Mouse (Mus musculus) neural tube, embryonic 14.5 days (tissue): Measurements from ENCODE around the gene Cops3. TPM values are rescaled to one million over a fixed set of nuclear protein-coding genes. Genes with fewer than 3 reads are reported as not detected.

ENCODE experiments used
- polyA plus RNA-seq: library from polyadenylated mRNA; unstranded; fragments of >200 nt; fragmentation: Nextera tagmentation; extraction: Ambion mirVana; gene quantifications from 2 replicates; pipeline ENCODE4 v1.2.1, GENCODE M21; 2014

Gene Cops3
- polyA plus RNA-seq, 1 experiment from 2014 or later: 212 TPM

Other genes with a start within 250 kb of the Cops3 start
- not detected in 2 replicates for gene Olfr223, start 246.5 kb downstream of the Cops3 start, polyA plus RNA-seq
- gene Mprip, start 178.5 kb downstream of the Cops3 start, polyA plus RNA-seq: 54.6 and 61.9 TPM in 2 replicates
- gene Pld6, start 52.2 kb downstream of the Cops3 start, polyA plus RNA-seq: 3.6 and 4.4 TPM in 2 replicates
- gene Flcn, start 29.8 kb downstream of the Cops3 start, polyA plus RNA-seq: 39.3 and 41.6 TPM in 2 replicates
- gene Nt5m, start 391 bp downstream of the Cops3 start, polyA plus RNA-seq: 69.6 and 80.7 TPM in 2 replicates
- gene Med9, start 108.4 kb upstream of the Cops3 start, polyA plus RNA-seq: 36.7 and 39.4 TPM in 2 replicates
- gene Rasd1, start 125.1 kb upstream of the Cops3 start, polyA plus RNA-seq: 0.66 and 1.4 TPM in 2 replicates
- 9.0 and 9.3 TPM in 2 replicates for gene Pemt, start 206.7 kb upstream of the Cops3 start, polyA plus RNA-seq